Mouse (Mus musculus): ENCODE measurements around the gene Asap3.

GRCm38 (mm10) chr4:136248464-136249331, 42.5 kb downstream of the Asap3 start:
- TF ChIP-seq CHD2 (IDR thresholded peaks at IDR 0.05; ENCODE audit: low read depth, low read length) (no peak), HCFC1 (IDR thresholded peaks at IDR 0.05; ENCODE audit: borderline replicate concordance, insufficient read depth, low read length) (no peak), ZNF384 (IDR thresholded peaks at IDR 0.05; ENCODE audit: low read depth, low read length) (no peak)
